Mouse (Mus musculus): ENCODE results near the gene Dmrt1. TPM values are rescaled to one million over a fixed set of nuclear protein-coding genes. Genes with fewer than 3 reads are reported as not detected.
"Not testable (repeated sequence)": the region's sequence is repeated elsewhere in the genome, so short reads cannot be mapped to it uniquely, and the experiment has no call there.

The Dmrt1 gene
- total RNA-seq (2015; ENCODE audit: low replicate concordance) (not detected in 2 replicates), total RNA-seq (2017; ENCODE audit: low replicate concordance) (not detected in 2 replicates)

DNA sequence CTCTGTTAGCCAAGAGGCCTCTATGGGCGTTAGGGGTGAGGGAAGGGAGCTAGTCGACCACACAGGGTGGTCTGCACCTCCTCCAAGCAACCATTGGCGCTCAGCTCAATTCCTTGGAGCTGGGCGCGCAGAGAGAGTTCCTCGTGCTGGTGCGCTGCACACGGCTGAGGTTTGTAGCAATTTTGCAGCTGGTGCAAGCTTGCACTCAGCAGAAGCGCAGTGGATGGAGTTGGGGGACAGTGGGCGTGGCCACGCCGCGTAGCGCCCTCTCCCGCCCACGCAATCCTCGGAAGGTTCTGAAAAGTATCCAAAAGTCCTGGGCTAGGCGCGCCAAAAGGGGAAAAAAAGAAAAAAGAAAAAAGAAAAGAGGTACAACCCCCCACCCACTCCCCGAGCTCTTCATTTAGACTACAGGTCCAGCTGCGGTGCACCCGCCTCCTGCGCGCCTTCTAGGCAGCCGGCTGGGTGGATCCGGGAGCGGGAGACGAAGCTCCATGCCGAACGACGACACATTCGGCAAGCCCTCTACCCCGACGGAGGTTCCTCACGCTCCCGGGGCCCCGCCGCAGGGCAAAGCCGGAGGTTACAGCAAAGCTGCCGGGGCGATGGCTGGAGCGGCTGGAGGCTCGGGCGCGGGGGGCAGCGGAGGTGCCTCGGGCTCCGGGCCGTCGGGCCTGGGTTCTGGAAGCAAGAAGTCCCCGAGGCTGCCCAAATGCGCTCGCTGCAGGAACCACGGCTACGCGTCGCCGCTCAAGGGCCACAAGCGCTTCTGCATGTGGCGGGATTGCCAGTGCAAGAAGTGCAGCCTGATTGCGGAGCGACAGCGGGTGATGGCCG, at the start of gene Dmrt1:
Gene Dmrt1 (plus strand): TSS at position 259 of the 837 bp plus-strand sequence.
- ATAC-seq (replicated peaks; ENCODE audit: low FRiP score, poor library complexity, severe bottlenecking) = no peak

DNA sequence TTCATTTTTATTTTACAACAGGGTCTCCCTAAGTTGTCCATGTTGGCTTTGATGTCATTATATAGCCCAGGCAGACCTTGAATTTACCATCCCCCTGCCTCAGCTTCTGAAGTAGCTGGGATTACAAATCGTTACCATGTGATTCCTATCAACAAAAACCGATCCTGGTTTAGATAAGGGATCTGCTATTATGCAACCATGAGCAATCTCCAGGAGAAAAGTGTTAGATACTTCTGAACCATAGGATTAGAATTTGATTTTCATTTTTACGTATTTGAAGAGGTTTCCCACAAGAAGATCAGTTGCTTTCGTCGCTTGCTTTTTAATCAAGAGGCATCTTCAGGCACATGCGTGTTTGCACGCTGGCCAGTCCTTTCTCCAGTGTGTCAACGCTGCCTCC, 44.7 kb upstream of the Dmrt1 start:
- ATAC-seq (replicated peaks; ENCODE audit: low FRiP score, poor library complexity, severe bottlenecking) = no peak

DNA sequence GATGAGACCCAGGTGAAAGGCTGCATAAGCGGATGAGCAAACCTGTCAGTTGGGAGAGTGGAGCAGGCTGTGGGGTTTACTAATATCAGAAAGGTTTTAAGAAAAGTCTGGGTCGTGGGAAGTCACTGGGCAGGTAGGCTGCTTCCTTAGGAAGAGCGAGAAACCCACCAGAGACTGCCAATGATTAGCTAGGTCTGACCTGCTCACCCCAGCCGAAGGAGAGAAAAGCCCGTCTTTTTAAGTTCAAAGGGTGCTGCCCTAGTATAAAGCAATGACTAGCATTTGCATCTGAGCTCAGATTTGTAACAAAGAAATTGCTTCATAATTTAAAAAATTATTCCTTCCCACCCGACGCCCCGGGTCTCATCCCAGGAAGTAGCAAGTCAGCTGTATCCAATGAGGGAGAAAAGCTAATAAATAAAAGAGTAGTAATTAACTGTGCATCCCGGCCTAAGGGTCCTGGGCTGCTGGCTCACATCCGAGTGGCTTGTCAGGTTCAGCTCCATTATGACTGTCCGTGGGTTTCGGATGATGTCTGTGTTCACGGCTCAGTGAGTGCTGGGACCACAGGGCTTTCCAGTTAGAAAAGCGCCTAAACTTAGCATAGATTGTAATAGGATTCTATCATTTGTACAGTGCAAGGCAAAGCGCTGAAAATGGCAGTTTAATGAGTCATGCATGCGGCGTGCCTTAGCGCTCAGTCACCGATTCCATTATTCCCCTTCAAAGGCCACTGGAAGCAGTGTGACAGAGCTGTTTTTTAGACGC, 43.7 kb upstream of the Dmrt1 start:
- ATAC-seq (replicated peaks; ENCODE audit: low FRiP score, poor library complexity, severe bottlenecking) = no peak

DNA sequence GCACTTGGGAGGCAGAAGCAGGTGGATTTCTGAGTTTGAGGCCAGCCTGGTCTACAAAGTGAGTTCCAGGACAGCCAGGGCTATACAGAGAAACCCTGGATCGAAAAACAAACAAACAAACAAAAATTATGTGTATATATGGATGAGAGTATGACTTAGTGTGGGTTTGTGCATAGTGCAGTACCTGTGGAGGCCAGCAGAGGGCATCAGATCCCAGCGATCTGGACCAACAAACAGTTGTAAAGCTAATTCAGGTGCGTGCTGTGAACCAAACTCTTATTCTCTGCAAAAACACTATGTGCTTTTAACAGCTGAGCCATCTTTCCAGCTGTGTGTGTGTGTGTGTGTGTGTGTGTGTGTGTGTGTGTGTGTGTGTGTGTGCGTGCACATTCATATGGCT, 29.6 kb upstream of the Dmrt1 start:
- ATAC-seq (replicated peaks; ENCODE audit: low FRiP score, poor library complexity, severe bottlenecking) = not testable (repeated sequence)

DNA sequence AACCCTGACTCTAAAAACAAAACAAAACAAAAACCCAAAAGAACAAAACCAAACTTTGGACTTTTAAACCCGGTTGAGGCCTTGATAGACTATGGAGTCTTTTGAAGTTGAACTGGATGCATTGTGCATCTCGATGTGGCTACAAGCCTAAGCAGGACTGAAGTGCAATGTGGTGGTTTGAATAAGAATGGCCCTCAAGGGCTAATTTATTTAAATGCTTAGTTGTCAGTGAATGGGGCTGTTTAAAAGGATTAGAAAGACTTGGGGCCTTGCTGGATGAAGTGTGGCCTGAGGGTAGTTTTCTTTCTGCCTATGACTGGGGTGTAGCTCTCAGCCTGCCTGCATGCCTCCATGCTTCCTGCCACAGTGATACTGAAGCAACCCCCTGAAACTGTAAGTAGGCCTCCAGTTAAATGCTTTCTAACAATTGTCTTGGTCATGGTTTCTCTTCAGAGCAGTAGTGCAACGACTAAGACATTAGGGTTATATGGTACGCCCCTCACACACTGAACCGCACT, 26.2 kb upstream of the Dmrt1 start:
- no peak for ATAC-seq (replicated peaks; ENCODE audit: low FRiP score, poor library complexity, severe bottlenecking)

DNA sequence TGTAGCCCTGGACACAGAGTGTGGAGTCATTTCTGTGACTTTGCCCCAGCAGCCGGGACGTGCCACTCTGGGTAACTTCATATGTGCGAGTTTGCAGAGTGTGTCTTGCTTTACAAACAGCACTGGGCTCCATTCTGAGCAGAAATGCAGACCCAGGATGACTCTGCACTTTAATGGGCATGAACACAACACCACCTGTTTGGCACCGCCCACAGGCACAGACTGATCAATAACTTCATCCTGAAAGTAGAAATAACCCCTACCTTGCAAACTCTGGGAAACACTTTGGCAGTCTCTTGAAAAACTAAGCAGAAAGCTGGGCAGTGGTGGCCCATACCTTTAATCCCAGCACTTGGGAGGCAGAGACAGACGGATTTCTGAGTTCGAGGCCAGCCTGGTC, 24.6 kb upstream of the Dmrt1 start:
- no peak for ATAC-seq (replicated peaks; ENCODE audit: low FRiP score, poor library complexity, severe bottlenecking)

DNA sequence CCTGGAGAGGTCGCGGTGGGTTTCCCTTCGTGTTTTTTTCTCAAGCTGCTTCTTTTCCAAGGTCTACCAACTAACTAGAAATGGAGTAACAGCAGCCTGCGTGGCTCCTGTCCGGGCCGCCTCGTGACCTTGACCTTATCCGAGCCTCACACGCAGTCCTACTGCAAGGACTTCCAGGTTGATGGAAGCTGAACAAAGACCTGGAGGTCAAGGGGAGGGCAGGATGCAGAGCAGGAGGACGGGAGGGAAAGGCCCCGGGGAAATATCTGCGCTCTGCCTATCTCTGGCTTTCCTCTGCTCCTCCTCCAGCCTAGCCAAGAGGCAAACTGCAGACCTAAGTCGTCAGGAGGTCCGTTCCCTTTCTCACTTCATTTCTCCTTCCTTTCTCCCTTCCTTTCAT, 18.9 kb upstream of the Dmrt1 start:
- ATAC-seq (replicated peaks; ENCODE audit: low FRiP score, poor library complexity, severe bottlenecking) = no peak

DNA sequence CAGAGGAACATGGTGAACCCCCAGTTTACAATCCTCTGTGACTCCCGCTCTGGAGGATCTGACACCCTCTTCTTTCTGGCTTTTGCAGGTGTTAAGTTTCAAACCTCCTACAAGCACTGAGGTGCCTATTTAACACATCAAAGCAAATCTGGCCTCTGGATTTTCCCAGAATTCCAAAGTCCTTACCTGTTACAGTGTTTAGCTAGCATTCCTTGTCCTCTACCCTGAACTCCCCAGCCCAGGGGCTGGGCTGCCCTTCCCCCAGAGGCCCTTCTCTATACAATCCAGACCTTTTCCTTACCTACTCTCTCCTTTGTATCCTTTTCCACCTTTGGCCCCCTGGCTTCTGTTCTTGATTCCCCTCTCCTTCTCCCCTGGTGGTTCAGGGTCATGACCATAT, 18.1 kb upstream of the Dmrt1 start:
- no peak for ATAC-seq (replicated peaks; ENCODE audit: low FRiP score, poor library complexity, severe bottlenecking)

DNA sequence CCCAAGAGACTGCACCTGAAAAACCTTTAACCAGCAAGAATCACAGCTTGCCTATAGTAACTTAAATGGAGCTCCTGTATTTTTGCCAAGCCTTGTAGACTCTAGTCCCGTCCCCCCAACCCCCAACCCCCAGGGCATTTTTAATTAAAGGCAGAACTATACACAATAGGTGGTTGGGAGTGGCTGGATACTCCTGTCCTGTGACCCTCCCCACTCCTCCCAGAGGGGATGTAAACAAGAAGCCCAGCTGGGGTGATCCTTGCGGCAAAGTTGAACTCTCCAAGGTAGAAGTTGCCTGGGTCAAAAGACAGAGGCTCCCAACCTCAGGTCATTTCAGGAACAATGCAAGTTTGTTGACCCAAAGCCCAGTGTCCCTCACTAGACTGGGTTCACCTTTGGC, 16.9 kb upstream of the Dmrt1 start:
- ATAC-seq (replicated peaks; ENCODE audit: low FRiP score, poor library complexity, severe bottlenecking) = no peak

DNA sequence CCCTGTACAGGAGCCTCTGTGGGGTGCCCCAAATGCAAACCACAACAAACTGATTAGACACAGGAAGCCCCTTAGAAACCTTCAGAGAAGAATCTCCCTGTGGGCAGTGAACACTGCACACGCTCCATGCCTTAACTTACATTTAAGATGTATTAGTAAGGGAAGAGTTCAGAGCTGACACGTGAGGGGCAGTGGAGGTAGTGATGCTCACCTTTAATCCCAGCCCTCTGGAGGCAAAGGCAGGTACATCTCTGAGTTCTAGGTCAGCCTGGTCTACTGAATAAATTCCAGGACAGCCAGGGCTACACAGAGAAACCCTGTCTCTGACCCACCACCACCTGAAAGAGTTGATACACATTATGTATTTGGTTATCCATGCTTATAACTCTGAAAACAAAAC, 15.9 kb upstream of the Dmrt1 start:
- ATAC-seq (replicated peaks; ENCODE audit: low FRiP score, poor library complexity, severe bottlenecking) = no peak

DNA sequence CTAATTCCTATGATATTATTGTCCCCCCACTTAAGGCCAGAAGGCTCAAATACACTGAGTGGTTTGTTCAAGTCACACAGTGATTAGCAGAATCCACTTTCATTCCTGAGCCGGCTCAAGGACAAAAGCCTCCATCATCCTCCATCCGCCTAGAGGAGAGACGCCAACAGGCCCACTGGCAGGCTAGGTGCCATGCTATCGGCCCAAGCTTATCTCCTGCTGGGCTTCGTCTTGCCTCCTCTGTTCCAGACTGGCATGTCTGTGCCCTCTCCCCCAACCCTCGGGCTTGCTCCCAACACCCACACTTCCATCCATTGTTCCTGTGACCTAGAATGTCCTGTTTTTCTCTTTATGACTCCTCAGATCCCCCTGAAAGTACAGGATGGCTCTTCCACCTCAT, 8.0 kb upstream of the Dmrt1 start:
- no peak for ATAC-seq (replicated peaks; ENCODE audit: low FRiP score, poor library complexity, severe bottlenecking)

DNA sequence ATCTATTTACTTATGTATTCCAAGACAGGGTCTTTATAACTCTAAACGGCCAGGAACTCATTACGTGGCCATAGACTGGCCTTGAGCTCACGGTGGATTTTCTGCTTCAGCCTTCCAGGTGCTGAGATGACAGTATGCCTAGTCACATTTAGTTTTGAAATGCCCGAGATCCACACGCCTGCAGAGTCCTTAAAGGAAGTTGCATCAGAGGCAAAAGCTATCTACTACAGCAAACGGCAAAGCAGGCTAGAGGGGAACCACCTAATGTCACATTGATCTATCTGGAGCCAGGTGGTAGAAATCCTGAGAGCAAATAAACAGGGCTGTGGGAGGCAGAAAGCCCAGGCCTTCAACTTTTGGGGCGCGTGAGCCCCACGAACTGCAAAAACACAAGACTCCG, 540 bp upstream of the Dmrt1 start:
- no peak for ATAC-seq (replicated peaks; ENCODE audit: low FRiP score, poor library complexity, severe bottlenecking)

DNA sequence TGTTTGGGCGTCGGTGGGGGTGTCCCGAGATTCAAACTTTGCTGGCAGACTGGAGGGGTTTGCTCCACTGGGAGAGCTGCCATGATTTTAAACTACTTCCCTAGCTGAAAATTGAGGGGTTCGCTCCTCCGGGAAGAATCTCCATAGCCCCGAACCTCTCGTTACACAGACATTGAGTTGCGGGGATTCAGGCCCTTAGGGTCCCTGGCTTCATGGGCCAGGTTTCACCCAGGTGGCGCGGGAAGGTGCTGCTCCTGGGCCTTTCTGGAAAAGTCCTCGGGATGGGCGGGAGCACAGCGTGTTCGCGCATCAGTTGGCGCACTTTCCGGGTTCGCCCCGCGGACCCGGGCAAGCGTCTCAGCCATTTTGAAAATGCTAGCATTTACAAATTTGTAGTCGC, 1.2 kb downstream of the Dmrt1 start:
- no peak for ATAC-seq (replicated peaks; ENCODE audit: low FRiP score, poor library complexity, severe bottlenecking)

DNA sequence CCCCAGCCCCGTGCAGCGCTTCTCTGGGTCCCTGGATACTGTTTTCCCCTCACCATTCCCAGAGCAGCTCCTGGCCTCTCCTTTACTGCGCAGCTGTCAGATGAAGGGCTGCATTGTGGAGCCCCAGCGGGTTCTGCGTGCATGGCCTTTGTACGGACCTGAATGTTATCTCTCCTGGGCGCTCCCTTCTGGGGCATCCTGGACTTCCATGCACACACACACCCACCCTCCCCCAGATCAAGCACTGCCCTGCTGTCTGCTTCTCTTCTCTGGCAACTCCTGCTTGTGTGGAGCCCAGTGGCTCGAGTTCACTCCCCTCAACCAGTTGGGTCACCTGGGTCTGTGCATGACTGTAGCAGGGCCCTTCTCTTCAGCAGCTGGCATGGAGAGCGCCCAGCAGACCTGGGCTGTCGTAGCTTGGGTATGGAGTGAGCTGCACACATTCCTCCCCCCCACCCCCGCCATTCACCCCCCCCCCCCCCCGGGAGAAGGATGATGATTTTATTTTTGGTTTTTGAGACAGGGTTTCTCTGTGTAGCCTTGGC, 9.6 kb downstream of the Dmrt1 start:
- no peak for ATAC-seq (replicated peaks; ENCODE audit: low FRiP score, poor library complexity, severe bottlenecking)

DNA sequence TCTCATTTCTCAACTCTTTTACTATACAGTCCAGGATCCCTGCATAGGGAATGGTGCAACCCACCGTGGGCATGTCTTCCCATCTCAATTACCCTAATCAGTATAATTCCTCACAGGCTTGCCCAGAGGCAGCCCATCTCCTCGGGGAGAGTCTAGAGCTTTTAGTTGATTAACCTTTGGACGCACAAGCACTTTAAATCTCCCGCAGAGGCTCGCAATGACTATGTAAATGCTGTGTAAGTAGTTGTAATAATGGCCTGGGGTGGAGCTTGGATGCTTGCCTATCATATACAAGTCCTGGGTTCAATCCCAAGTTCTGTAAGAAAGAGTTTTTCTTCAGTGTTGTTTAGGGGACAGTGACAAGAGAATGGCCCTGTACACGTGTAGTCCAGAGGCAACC, 18.7 kb downstream of the Dmrt1 start:
- no peak for ATAC-seq (replicated peaks; ENCODE audit: low FRiP score, poor library complexity, severe bottlenecking)

DNA sequence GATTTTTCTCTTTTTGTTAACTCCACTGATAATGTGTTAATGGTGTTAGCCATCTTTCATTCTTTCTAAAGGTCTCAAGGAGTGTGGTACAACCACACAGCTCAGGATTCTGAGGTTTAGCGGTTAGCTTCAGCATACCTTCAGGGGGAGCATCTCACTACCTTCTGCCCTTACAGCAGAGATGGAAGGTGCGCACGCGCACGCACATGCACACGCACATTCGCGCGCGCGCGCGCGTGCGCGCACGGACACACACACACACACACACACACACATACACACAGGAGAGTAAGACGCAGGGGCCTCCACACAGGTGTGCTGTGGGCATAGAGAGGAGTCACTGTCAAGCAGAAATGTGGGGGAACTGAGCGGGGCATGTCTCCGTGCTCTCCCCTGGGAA, 20.3 kb downstream of the Dmrt1 start:
- ATAC-seq (replicated peaks; ENCODE audit: low FRiP score, poor library complexity, severe bottlenecking) = no peak

DNA sequence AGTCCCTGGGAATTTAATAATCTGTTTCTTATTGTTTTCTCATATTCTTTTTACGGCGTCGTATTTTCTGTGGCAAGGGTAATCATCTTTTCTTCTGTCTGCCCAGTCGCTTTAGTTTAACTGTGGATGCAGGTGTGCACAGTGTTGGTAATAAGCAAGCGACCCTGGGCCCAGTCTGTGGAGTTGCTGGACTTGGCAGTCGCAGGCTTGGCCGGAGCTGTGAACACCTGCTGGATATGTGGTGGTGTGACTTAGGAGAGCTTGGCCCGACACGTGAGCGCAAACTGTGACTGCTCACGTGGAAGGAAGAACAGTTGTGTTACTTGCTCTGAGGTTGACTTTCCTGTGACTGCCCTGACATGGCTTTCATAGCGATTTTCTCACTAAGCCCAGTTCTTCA, 24.3 kb downstream of the Dmrt1 start:
- no peak for ATAC-seq (replicated peaks; ENCODE audit: low FRiP score, poor library complexity, severe bottlenecking)

DNA sequence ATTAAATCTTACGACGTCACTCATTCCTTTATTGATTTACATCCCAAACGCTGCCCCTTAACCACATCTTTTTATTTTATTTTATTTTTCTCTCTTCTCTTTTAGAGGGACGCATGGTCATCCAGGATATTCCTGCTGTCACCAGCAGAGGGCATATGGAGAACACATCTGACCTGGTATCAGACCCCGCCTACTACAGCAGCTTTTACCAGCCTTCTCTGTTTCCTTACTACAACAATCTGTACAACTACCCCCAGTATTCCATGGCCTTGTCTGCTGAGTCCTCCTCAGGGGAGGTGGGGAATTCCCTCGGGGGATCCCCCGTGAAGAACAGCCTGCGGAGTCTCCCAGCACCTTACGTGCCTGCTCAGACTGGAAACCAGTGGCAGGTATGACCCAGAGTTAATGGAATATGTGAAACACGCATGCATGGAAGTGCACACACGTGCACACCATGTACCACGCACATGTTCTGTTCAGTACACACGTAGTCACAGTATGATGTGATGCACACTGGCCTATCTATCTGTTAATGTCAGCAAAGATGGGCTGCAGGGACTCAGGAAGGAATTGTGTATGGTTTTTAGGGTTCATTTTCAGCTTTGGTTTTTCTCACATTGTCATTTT, 40.4 kb downstream of the Dmrt1 start:
- ATAC-seq (replicated peaks; ENCODE audit: low FRiP score, poor library complexity, severe bottlenecking) = no peak

DNA sequence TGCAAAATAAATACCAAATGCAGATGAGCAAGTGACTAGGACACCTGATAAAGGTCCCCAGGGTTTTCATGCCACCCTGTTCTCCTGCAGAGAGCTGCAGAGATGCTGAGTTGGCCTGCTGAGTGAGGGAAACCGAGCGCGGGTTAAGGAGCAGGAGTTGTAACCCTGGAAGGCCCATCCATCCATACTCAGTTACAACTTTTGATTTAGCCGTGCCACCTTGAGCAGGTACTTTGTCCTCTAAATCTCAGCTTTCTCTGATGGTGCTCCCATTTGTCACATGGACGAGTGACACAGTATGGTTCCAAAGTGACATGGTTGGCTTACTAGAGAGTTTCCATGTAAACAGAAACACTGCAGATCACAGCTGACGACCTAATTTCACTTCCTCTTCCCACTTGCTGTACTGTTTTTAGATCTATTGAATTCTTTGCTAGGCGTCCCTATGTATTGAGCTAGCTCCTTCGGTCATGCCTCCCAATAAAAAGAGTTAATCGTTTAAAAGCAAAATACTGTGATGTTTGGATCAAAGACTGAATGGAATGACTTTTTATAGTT, 41.7 kb downstream of the Dmrt1 start:
- ATAC-seq (replicated peaks; ENCODE audit: low FRiP score, poor library complexity, severe bottlenecking) = no peak

DNA sequence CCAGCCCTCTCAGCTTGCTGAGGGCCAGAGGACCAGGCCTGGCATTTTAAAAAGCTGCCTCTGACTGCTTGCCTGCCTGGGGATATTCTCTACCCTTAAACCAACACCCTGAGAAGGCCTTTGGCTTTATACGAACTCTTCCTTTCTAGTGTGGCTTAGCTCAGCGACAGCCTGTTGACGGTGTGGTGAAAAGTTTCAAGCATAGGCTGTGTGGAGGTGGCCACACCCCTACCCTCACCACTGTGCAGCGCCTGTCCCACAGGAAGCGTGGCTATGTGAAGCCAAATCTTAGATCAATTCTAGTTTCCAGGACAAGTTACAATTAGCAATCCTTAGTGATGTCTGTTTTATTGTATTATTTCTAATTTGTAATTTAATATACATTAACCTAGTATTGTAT, 44.9 kb downstream of the Dmrt1 start:
- no peak for ATAC-seq (replicated peaks; ENCODE audit: low FRiP score, poor library complexity, severe bottlenecking)
